Mouse (Mus musculus) limb, embryonic 12.5 days (tissue): Measurements from ENCODE around the gene Klf13. TPM values are rescaled to one million over a fixed set of nuclear protein-coding genes. Genes with fewer than 3 reads are reported as not detected.

ENCODE experiments used
- ATAC-seq: fragments of 200-750 bp; cut with Nextera tagmentation; 2 replicates; pipeline ENCODE4 v1.8.0; 2017; ENCODE audit warnings: low read depth, moderate TSS enrichment; ENCODE audit not compliant: insufficient number of reproducible peaks, insufficient read depth, low FRiP score, low TSS enrichment
- H3K27ac ChIP-seq: fragments of 300-500 bp; sonication (generic); 2 replicates; pipeline ENCODE4 v1.5.1; 2016; ENCODE audit warnings: mild to moderate bottlenecking, moderate library complexity
- H3K27me3 ChIP-seq: fragments of 300-500 bp; sonication (generic); 2 replicates; pipeline ENCODE4 v1.6.1; 2016; ENCODE audit warnings: mild to moderate bottlenecking, moderate library complexity
- H3K36me3 ChIP-seq: fragments of 300-500 bp; sonication (generic); 2 replicates; pipeline ENCODE4 v1.6.1; 2016; ENCODE audit warnings: mild to moderate bottlenecking, moderate library complexity
- H3K4me1 ChIP-seq: fragments of 300-500 bp; sonication (generic); replicated peaks from 2 replicates; pipeline ENCODE4 v1.6.1; 2016
- H3K4me2 ChIP-seq: fragments of 300-500 bp; sonication (generic); 2 replicates; pipeline ENCODE4 v1.6.1; 2016; ENCODE audit warnings: mild to moderate bottlenecking, moderate library complexity
- H3K4me3 ChIP-seq: fragments of 300-500 bp; sonication (generic); replicated peaks from 2 replicates; pipeline ENCODE4 v1.5.1; 2016; ENCODE audit warnings: mild to moderate bottlenecking
- H3K9ac ChIP-seq: fragments of 300-500 bp; sonication (generic); replicated peaks from 2 replicates; pipeline ENCODE4 v1.6.1; 2016; ENCODE audit warnings: mild to moderate bottlenecking, moderate library complexity
- H3K9me3 ChIP-seq: fragments of 300-500 bp; sonication (generic); 2 replicates; pipeline ENCODE4 v1.6.1; 2016; ENCODE audit warnings: mild to moderate bottlenecking, moderate library complexity
- WGBS: fragments of 180-500 bp; shearing (Covaris S2); methylation state at CpG from one replicate; pipeline ENCODE4 v1.1.7; 2016; 5-methylcytosine and 5-hydroxymethylcytosine counted together
- polyA plus RNA-seq: library from polyadenylated mRNA; unstranded; fragments of >200 nt; fragmentation: Nextera tagmentation; extraction: Ambion mirVana; gene quantifications from 2 replicates; pipeline ENCODE4 v1.2.1, GENCODE M21; 2016

Klf13 gene
- polyA plus RNA-seq, 1 experiment from 2014 or later: 17.0 TPM

GRCm38 (mm10) chr7:63901942-63902341 lies 36.8 kb downstream of the Klf13 start:
- no peak overlapping the region for H3K27ac ChIP-seq
- 72% methylated on average over 3 of the region's 3 CpGs for WGBS
- peaks cover 10% of the 10 kb centered on the region; the same call in 1 of the 2 replicates for H3K27me3 ChIP-seq
- peaks cover 34% of the 10 kb centered on the region for H3K4me1 ChIP-seq
- no peak overlapping the region for H3K4me3 ChIP-seq
- H3K36me3 ChIP-seq: no peaks in the 10 kb centered on the region
- no peak overlapping the region for H3K4me2 ChIP-seq
- H3K9ac ChIP-seq: no peak overlapping the region
- H3K9me3 ChIP-seq: no peaks in the 10 kb centered on the region
- no peak for ATAC-seq

GRCm38 (mm10) chr7:63901346-63901745 lies 37.4 kb downstream of the Klf13 start:
- Histone ChIP-seq H3K27ac (no peak overlapping the region), H3K9ac (no peak overlapping the region), H3K9me3 (no peaks in the 10 kb centered on the region), H3K36me3 (no peaks in the 10 kb centered on the region), H3K4me1 (peaks cover 40% of the 10 kb centered on the region), H3K27me3 (peaks cover 10% of the 10 kb centered on the region), H3K4me3 (no peak overlapping the region), H3K4me2 (no peak overlapping the region)
- WGBS: 76% methylated on average over 11 of the region's 11 CpGs
- ATAC-seq: no peak

- no peak for ATAC-seq
- Histone ChIP-seq H3K9me3 (no peaks in the 10 kb centered on the region), H3K27ac (no peak overlapping the region), H3K4me3 (no peak overlapping the region), H3K4me2 (no peak overlapping the region), H3K9ac (no peak overlapping the region), H3K36me3 (no peaks in the 10 kb centered on the region), H3K4me1 (peaks cover 42% of the 10 kb centered on the region), H3K27me3 (peaks cover 10% of the 10 kb centered on the region)
- 85% methylated on average over 2 of the region's 2 CpGs for WGBS
Measured at GRCm38 (mm10) chr7:63900411-63900810, 38.3 kb downstream of the Klf13 start.

- 82% methylated on average over 8 of the region's 8 CpGs for WGBS
Measured at GRCm38 (mm10) chr7:63899925-63900324, 38.8 kb downstream of the Klf13 start.

GRCm38 (mm10) chr7:63898201-63898600 lies 40.5 kb downstream of the Klf13 start:
- no peak for ATAC-seq
- WGBS: 97% methylated on average over 6 of the region's 6 CpGs
- no peak overlapping the region for H3K4me3 ChIP-seq
- H3K4me1 ChIP-seq: peaks cover 32% of the 10 kb centered on the region
- no peaks in the 10 kb centered on the region for H3K36me3 ChIP-seq
- H3K4me2 ChIP-seq: no peak overlapping the region
- H3K27me3 ChIP-seq: peaks cover 10% of the 10 kb centered on the region
- H3K27ac ChIP-seq: no peak overlapping the region
- H3K9ac ChIP-seq: no peak overlapping the region
- H3K9me3 ChIP-seq: no peaks in the 10 kb centered on the region

More at GRCm38 (mm10) chr7:63899925-63900324, 38.8 kb downstream of the Klf13 start:
- no peak overlapping the region for H3K4me2 ChIP-seq
- no peaks in the 10 kb centered on the region for H3K9me3 ChIP-seq
- H3K27ac ChIP-seq: no peak overlapping the region
- ATAC-seq: no peak
- H3K27me3 ChIP-seq: peaks cover 10% of the 10 kb centered on the region
- peaks cover 42% of the 10 kb centered on the region for H3K4me1 ChIP-seq
- H3K9ac ChIP-seq: no peak overlapping the region
- H3K4me3 ChIP-seq: no peak overlapping the region
- H3K36me3 ChIP-seq: no peaks in the 10 kb centered on the region

- Histone ChIP-seq H3K4me2 (peak overlapping the region; percentile 61), H3K4me1 (peaks cover 27% of the 10 kb centered on the region), H3K27ac (no peak overlapping the region), H3K36me3 (no peaks in the 10 kb centered on the region), H3K9ac (no peak overlapping the region), H3K9me3 (no peaks in the 10 kb centered on the region), H3K27me3 (peaks cover 10% of the 10 kb centered on the region), H3K4me3 (no peak overlapping the region)
- 50% methylated on average over 3 of the region's 3 CpGs for WGBS
- ATAC-seq: no peak
Measured at GRCm38 (mm10) chr7:63897655-63898054, 41.1 kb downstream of the Klf13 start.

GRCm38 (mm10) chr7:63896968-63897468 lies 41.7 kb downstream of the Klf13 start:
- 1% methylated on average over 22 of the region's 22 CpGs for WGBS
- peak; percentile 70; the same call in 1 of the 2 replicates for ATAC-seq
- H3K9me3 ChIP-seq: no peaks in the 10 kb centered on the region
- H3K27me3 ChIP-seq: peaks cover 10% of the 10 kb centered on the region
- no peak overlapping the region for H3K27ac ChIP-seq
- H3K4me3 ChIP-seq: peak overlapping the region; percentile 31
- peaks cover 26% of the 10 kb centered on the region for H3K4me1 ChIP-seq
- H3K36me3 ChIP-seq: no peaks in the 10 kb centered on the region
- H3K4me2 ChIP-seq: peak overlapping the region; percentile 61
- H3K9ac ChIP-seq: peak overlapping the region; percentile 40

GRCm38 (mm10) chr7:63896276-63896967 lies 42.3 kb downstream of the Klf13 start:
- 19% methylated on average over 17 of the region's 17 CpGs for WGBS
- H3K36me3 ChIP-seq: 0 out of 2 replicates have a peak, but pooled peaks cover under 1% of the 10 kb centered on the region
- peaks cover 10% of the 10 kb centered on the region for H3K27me3 ChIP-seq
- peak overlapping the region; percentile 61 for H3K4me2 ChIP-seq
- H3K4me1 ChIP-seq: peaks cover 20% of the 10 kb centered on the region
- H3K9ac ChIP-seq: peak overlapping the region; percentile 40
- H3K9me3 ChIP-seq: no peaks in the 10 kb centered on the region
- no peak overlapping the region for H3K27ac ChIP-seq
- H3K4me3 ChIP-seq: peak overlapping the region; percentile 31
- ATAC-seq: no peak

- no peak overlapping the region for H3K9ac ChIP-seq
- WGBS: 89% methylated on average over 3 of the region's 3 CpGs
- H3K4me1 ChIP-seq: peaks cover 17% of the 10 kb centered on the region
- H3K27ac ChIP-seq: no peak overlapping the region
- H3K27me3 ChIP-seq: peaks cover 10% of the 10 kb centered on the region
- H3K9me3 ChIP-seq: no peaks in the 10 kb centered on the region
- H3K4me3 ChIP-seq: no peak overlapping the region
- ATAC-seq: no peak
- H3K4me2 ChIP-seq: no peak overlapping the region
- H3K36me3 ChIP-seq: peaks cover 13% of the 10 kb centered on the region
Measured at GRCm38 (mm10) chr7:63895223-63895622, 43.5 kb downstream of the Klf13 start.

GRCm38 (mm10) chr7:63894662-63895061 lies 44.1 kb downstream of the Klf13 start:
- H3K4me2 ChIP-seq: no peak overlapping the region
- peaks cover 18% of the 10 kb centered on the region for H3K36me3 ChIP-seq
- H3K4me3 ChIP-seq: no peak overlapping the region
- no peak overlapping the region for H3K9ac ChIP-seq
- WGBS: 82% methylated on average over 4 of the region's 4 CpGs
- H3K4me1 ChIP-seq: peaks cover 17% of the 10 kb centered on the region
- ATAC-seq: no peak
- no peaks in the 10 kb centered on the region for H3K9me3 ChIP-seq
- peaks cover 10% of the 10 kb centered on the region for H3K27me3 ChIP-seq
- H3K27ac ChIP-seq: no peak overlapping the region

- Histone ChIP-seq H3K4me2 (no peak overlapping the region), H3K4me1 (peaks cover 17% of the 10 kb centered on the region), H3K27me3 (peaks cover 10% of the 10 kb centered on the region), H3K36me3 (peaks cover 18% of the 10 kb centered on the region), H3K9ac (no peak overlapping the region), H3K27ac (no peak overlapping the region), H3K4me3 (no peak overlapping the region), H3K9me3 (no peaks in the 10 kb centered on the region)
- no peak for ATAC-seq
- WGBS: 50% methylated on average over 4 of the region's 4 CpGs
Measured at GRCm38 (mm10) chr7:63893729-63894128, 45.0 kb downstream of the Klf13 start.
